Mouse (Mus musculus) thymus, postnatal 4 days (tissue): ENCODE measurements around the gene Zc3h10.
"Not testable (repeated sequence)": the region's sequence is repeated elsewhere in the genome, so short reads cannot be mapped to it uniquely, and the experiment has no call there.

ENCODE experiments used
- DNase-seq: peaks from one replicate; pipeline ENCODE4 v3.0.0; 2021

Gene Zc3h10

GRCm38 (mm10) chr10:128522351-128522750, 25.2 kb downstream of the Zc3h10 start:
- DNase-seq: no peak

DNA sequence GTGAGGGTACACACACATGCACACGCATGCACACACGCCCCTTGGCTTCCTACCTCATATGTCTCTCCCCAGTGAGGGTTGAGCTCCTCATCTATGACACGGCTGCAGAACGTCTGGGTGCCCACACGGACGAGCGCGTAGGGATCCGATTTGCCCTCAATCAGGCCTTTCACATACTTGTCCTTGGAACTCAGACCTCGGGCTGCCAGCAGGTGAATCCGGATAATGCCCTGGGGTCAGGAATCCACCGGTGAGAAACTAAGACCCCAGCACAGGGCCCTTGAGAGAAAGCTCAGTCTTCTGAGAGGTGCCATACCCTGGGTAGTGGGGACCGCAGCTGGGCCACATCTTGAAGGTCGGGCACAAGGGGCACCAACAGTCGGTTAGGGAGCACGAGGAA, 27.0 kb downstream of the Zc3h10 start:
- DNase-seq: no peak

DNA sequence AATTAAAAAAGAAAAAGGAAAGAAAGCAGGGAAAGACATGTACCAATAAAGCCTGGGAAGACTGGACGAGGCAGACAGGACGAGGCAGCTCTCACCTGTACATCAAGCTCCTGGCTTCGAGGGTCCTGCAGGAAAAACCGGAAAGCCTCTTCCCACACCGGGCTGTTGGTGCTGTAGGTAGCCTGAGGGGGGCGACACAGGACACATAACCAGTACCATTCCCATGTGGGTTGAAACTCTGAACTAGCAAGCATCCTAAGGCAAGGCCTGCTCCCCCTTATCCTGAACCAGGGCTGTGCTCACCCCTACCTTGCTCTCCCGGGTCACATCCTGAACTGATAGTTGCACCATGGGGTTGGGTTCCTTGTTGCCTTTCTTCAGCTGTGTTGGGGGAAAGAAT, 28.7 kb downstream of the Zc3h10 start:
- DNase-seq: peak; percentile 65

DNA sequence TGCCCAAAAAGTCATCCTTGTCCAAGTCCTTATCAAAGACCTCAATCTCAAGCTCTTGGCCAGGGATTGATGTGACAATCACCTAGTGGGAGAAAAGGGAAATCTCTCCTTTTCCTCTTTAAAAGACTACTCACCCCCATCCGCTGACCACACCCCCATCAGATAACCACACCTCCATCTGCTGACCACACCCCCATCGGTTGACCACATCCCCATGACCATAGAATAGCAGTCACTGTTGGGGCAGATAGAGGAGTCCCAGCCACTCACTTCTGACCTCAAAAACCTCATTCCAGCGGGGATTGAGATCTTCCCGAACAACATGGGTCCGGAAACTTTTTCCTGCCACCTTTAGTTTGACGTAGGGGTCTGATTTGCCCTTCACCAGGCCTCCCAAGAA, 30.9 kb downstream of the Zc3h10 start:
- no peak for DNase-seq

GRCm38 (mm10) chr10:128516029-128516428, 31.5 kb downstream of the Zc3h10 start:
- DNase-seq: no peak

DNA sequence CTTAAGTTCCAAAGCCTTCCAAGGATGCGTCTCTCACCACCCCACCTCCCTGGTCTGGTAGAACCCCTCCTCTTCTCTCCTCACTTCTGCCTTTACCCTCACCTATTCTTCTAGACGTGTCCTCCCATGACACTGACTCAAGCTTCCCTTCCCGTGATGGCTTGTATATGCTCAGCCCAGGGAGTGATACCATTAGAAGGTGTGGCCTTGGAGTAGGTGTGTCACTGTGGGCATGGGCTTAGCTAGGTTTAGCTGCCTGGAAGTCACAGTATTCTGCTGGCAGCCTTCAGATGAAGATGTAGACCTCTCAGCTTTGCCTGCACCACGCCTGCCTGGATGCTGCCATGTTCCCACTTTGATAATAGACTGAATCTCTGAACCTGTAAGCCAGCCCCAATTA, 32.5 kb downstream of the Zc3h10 start:
- DNase-seq: no peak

GRCm38 (mm10) chr10:128511761-128512160, 35.8 kb downstream of the Zc3h10 start:
- no peak for DNase-seq

- DNase-seq: no peak
Measured at GRCm38 (mm10) chr10:128511189-128511588, 36.4 kb downstream of the Zc3h10 start.

DNA sequence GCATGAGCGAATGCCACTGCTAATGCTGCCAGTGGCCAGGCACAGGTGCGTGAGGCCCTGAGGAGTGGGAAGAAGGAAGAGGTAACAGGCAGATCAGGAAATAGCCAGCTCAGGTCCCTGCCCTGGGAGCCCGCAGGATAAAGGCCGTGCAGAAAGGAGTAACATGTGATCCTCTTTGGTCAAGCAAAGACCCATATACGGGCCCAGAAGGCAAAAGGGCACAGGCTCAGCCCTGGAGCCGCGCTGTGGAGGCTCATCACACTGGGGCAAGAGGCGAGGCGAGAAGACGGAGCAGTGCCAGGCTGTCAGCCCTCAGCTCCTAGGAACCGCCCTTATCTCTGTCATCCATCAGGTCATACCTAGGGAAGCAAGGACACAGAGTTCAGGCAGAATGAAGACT, 37.3 kb downstream of the Zc3h10 start:
- no peak for DNase-seq

GRCm38 (mm10) chr10:128509831-128510230, 37.7 kb downstream of the Zc3h10 start:
- DNase-seq: no peak

GRCm38 (mm10) chr10:128509203-128509602, 38.4 kb downstream of the Zc3h10 start:
- no peak for DNase-seq

GRCm38 (mm10) chr10:128508260-128508659, 39.3 kb downstream of the Zc3h10 start:
- DNase-seq: no peak

DNA sequence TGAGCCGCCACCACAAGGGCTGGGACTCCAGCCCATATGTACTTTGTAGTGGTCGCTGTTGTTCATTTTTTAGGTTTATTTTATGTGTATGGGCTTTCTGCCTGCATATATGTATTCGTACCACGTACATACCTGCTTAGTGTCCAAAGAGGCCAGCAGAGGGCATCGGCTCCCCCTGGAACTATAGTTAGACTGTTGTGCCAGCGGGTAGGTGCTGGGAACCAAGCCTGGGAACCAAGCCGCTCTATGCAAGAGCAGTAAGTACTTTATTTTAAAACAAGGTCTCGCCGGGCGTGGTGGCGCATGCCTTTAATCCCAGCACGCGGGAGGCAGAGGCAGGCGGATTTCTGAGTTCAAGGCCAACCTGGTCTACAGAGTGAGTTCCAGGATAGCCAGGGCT, 41.6 kb downstream of the Zc3h10 start:
- DNase-seq: no peak

- not testable (repeated sequence) for DNase-seq
Measured at GRCm38 (mm10) chr10:128505371-128505667, 42.3 kb downstream of the Zc3h10 start.

GRCm38 (mm10) chr10:128504641-128505370, 42.8 kb downstream of the Zc3h10 start:
- no peak for DNase-seq

GRCm38 (mm10) chr10:128504012-128504411, 43.6 kb downstream of the Zc3h10 start:
- no peak for DNase-seq

GRCm38 (mm10) chr10:128503532-128503931, 44.0 kb downstream of the Zc3h10 start:
- DNase-seq: no peak

DNA sequence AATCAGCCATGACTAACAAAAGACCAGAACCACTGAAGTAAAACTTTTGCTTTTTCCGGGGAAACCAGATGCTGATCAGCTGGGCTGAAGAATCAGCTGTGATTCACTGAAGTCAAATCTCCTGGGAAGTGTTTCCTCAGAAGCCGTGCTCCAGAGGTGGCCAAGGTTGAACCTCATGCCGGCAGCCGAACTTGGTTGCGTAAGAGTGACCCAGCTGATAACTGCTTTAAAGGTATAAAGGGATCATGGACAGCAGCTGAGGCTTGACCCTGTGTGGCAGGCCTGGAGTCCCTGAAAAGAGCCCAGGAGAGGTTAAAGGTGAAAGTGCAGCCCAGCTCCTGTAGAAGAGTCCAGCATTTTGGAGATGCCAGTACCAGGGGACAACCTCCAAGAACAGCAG, 45.2 kb downstream of the Zc3h10 start:
- DNase-seq: no peak

GRCm38 (mm10) chr10:128499116-128499671, 48.4 kb downstream of the Zc3h10 start:
- peak; percentile 65 for DNase-seq

GRCm38 (mm10) chr10:128498590-128498989, 49.0 kb downstream of the Zc3h10 start, which contains the start of gene Myl6b:
Gene Myl6b, minus strand, starts transcription at chr10:128498685.
- peak; percentile 97 for DNase-seq

DNA sequence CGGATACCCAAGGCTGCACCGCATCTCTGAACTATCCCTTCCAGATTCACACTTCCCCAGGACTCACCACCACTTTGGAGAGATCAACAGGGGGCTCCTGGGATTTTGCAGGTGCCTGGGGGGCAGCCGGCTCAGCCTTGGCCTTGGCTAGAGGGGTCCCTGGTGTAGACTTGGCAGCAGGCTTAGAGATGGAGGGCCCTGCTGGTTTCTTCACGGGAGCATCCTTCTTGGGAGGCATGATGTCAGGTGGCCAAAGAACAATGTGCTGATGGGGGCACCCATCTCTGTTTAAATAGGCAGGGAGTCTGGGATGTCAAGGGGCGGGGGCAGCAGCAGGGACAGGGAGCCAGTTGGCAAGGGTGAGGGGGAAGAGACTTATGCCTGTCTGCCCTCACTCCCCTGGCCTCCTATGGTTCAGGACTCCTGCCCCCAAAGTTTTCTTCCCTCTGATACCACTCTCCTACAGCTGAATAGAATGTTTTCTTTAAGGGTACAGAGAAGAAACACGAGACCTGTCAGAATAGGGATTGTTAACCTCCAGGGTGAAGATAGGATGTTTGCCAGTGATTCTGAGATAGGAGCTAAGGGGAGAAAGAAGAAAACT, 50.3 kb downstream of the Zc3h10 start:
- no peak for DNase-seq

DNA sequence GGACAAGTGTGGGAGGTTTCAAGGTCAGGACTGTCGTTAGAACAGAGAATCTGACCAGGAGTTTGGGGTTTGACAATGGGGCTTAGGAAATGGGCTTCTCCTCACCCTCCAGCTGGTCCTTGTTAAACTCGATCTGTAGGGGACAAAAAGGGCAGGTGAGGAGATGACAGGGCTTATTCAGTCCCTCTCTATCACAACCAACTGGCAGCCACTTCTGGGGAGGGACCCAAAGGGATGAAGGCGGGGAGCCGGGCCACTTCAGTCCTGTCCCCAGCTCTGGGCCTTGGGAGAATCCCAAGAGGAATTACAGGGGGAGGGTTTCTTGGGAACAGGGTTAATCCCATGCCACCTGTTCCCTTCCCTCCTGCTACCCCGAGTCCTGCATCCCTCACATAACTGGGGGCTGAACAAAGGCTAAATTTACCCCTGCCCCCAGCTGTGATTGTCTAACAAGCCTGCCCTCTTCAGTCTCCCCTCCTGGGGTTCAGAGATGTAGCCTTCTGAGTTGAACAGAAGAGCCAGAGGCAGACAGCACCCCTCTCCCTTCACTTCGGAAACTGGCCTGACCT, 51.0 kb downstream of the Zc3h10 start:
- DNase-seq: no peak

GRCm38 (mm10) chr10:128495903-128496302, 51.7 kb downstream of the Zc3h10 start:
- no peak for DNase-seq

DNA sequence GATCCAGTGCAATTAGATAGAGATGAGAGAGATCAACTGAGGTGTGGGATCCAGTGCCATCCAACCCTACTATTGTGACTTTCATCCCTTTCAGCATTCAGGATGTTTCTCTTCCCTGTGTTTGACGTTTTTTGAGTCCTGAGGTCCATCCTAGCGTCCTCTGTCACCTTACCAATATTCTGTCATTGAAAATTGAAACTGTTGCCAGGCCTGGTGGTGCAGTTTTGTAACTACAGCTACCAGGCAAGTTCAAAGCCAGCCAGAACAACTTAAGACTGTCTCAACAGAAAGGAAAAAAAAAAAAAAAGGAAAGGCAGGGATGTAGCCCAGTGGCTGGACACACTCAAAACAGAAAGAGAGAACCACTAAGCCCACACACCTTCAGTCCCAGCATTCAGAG, 52.3 kb downstream of the Zc3h10 start:
- DNase-seq: no peak
